Mouse (Mus musculus): Measurements from ENCODE around the gene Sohlh2. TPM values are rescaled to one million over a fixed set of nuclear protein-coding genes. Genes with fewer than 3 reads are reported as not detected.

The Sohlh2 gene
- not detected for total RNA-seq (2023)

GRCm38 (mm10) chr3:55181766-55182165 is at the start of gene Sohlh2:
Gene Sohlh2, plus strand, starts transcription at chr3:55182028.

GRCm38 (mm10) chr3:55137039-55137438 is 44.8 kb upstream of the Sohlh2 start, which contains the start of gene Ccdc169:
Gene Ccdc169, plus strand, starts transcription at chr3:55137339.

GRCm38 (mm10) chr3:55241730-55242421 is 60.0 kb downstream of the Sohlh2 start, which contains the start of gene Dclk1:
Gene Dclk1, plus strand, starts transcription at chr3:55242364.

Other genes with a start within 250 kb of the Sohlh2 start
- gene Ccna1, start 126.5 kb upstream of the Sohlh2 start, total RNA-seq (2023), result not detected
- 10 to 100 TPM; 15.4 to 15.9 TPM for gene Spg20, start 69.9 kb upstream of the Sohlh2 start, total RNA-seq (2023)
- gene Ccdc169, start 44.7 kb upstream of the Sohlh2 start, total RNA-seq (2023), result not detected
- not detected for gene Dclk1, start 60.3 kb downstream of the Sohlh2 start, total RNA-seq (2023)

Measured in B cell, adult 67 days (primary cell).